15 mouse cellular contexts compared by ENCODE assay signal in genomic region chr4:126611991-126612390, GRCm38 (mm10). TPM values are rescaled to one million over a fixed set of nuclear protein-coding genes. Genes with fewer than 3 reads are reported as not detected.
DNase-seq lines count a peak whose midpoint lies in the region; ATAC-seq lines count a peak whose summit lies in the region.
"Had no signal": no experiment of that assay in that cellular context is flagged by ENCODE, and none has a peak within 500 bp of the region (broad histone marks: within the 10 kb centered on the region; RNA-seq: fewer than 3 reads in every experiment).

No protein-coding gene starts in this region.

- no peaks in the 10 kb centered on the region for H3K36me3 ChIP-seq in midbrain, embryonic 11.5 days (ENCODE audit: control insufficient read depth, insufficient read depth, low read length)
- H3K36me3 ChIP-seq: forebrain, embryonic 12.5 days; liver, embryonic 13.5 days had no signal

- H3K9ac ChIP-seq in midbrain, embryonic 11.5 days (ENCODE audit: low read length): no peak overlapping the region
- H3K9ac ChIP-seq: forebrain, embryonic 12.5 days; hindbrain, embryonic 12.5 days; liver, embryonic 13.5 days had no signal

- H3K4me1 ChIP-seq in midbrain, embryonic 11.5 days (ENCODE audit: control insufficient read depth, insufficient read depth, low read length): peaks cover 5% of the 10 kb centered on the region

- 87% methylated on average over 17 of the region's 17 CpGs for WGBS in midbrain, embryonic 11.5 days

- no peak overlapping the region for H3K4me2 ChIP-seq in midbrain, embryonic 11.5 days
- H3K4me2 ChIP-seq: forebrain, embryonic 12.5 days; hindbrain, embryonic 12.5 days; liver, embryonic 13.5 days had no signal

- no peak overlapping the region for H3K27ac ChIP-seq in midbrain, embryonic 11.5 days (ENCODE audit: low read depth, low read length)
- H3K27ac ChIP-seq: forebrain, embryonic 12.5 days; hindbrain, embryonic 12.5 days; liver, embryonic 13.5 days; stomach, postnatal 0 days had no signal

- ATAC-seq in midbrain, embryonic 11.5 days (ENCODE audit: low FRiP score): no peak
- ATAC-seq: midbrain, embryonic 16.5 days had no signal

- H3K9me3 ChIP-seq in midbrain, embryonic 11.5 days (ENCODE audit: control insufficient read depth, low read length): no peaks in the 10 kb centered on the region
- H3K9me3 ChIP-seq: forebrain, embryonic 12.5 days; hindbrain, embryonic 12.5 days; liver, embryonic 13.5 days had no signal

- no peak overlapping the region for H3K4me3 ChIP-seq in midbrain, embryonic 11.5 days (ENCODE audit: low read depth, low read length)
- H3K4me3 ChIP-seq: forebrain, embryonic 12.5 days; hindbrain, embryonic 12.5 days; liver, embryonic 13.5 days had no signal

- H3K27me3 ChIP-seq in midbrain, embryonic 11.5 days (ENCODE audit: control insufficient read depth, insufficient read depth, low read length): peaks cover 85% of the 10 kb centered on the region

- intact Hi-C loops in gastrocnemius, postnatal 14 days (cut with DNase I; ENCODE audit: low total_unique reads): no loop called here

- DNase-seq in gastrocnemius, postnatal 14 days: peak; percentile 15
- no peak for DNase-seq in gastrocnemius, adult 8-10 months (ENCODE audit: low spot score in 2 of 2)
- DNase-seq in right cerebral cortex, postnatal 14 days: peak; percentile 28
- no peak for DNase-seq in right cerebral cortex, adult 2 months (ENCODE audit: low spot score in 2 of 2)
- peak; percentile 62 to 66 for DNase-seq in cerebellum, postnatal 10 days
- peak; percentile 26 to 33 for DNase-seq in layer of hippocampus, postnatal 36 days
- DNase-seq in midbrain, embryonic 11.5 days (ENCODE audit: low spot score, missing footprints): no peak
- DNase-seq in spleen, adult 12 weeks (ENCODE audit: low spot score): no peak
- DNase-seq: heart, adult 18-20 months; kidney, adult 11 months; liver, embryonic 13.5 days had no signal

RNA-seq across cellular contexts. Expression of gene 5730409E04Rik, which starts 2.4 kb away (rescaled TPM):
- 10 to 100 TPM; 13.0 to 13.6 TPM for total RNA-seq in gastrocnemius, postnatal 14 days (2021)
- total RNA-seq in gastrocnemius, adult 8-10 months (2022): 10 to 100 TPM; 23.3 to 32.6 (median 27.5) TPM
- 10 to 100 TPM; 62.2 to 74.0 TPM for total RNA-seq in layer of hippocampus, postnatal 36 days (2021)
- polyA plus RNA-seq in midbrain, embryonic 11.5 days (2014; fragmentation: Nextera tagmentation; extraction: Ambion mirVana): 1.6 and 1.7 TPM in 2 replicates

RNA-seq across cellular contexts. Expression of gene Clspn, which starts 55.3 kb away (rescaled TPM):
- 1 to 10 TPM; 2.1 to 2.5 TPM for total RNA-seq in gastrocnemius, postnatal 14 days (2021)
- under 1 TPM in 1 of 4 experiments, not detected in 3; 0.10 TPM for total RNA-seq in gastrocnemius, adult 8-10 months (2022)
- 1 to 10 TPM in 1 of 2 experiments, under 1 TPM in 1; 0.58 to 1.3 TPM for total RNA-seq in layer of hippocampus, postnatal 36 days (2021)
- 50.4 and 54.4 TPM in 2 replicates for polyA plus RNA-seq in midbrain, embryonic 11.5 days (2014; fragmentation: Nextera tagmentation; extraction: Ambion mirVana)

Comparison
In these comparisons a context has a peak if more than half of its experiments do, and no peak if none do; other contexts are left out.
1. DNase-seq: peak in gastrocnemius, postnatal 14 days (single experiment), right cerebral cortex, postnatal 14 days (single experiment), cerebellum, postnatal 10 days (2 of 2) and layer of hippocampus, postnatal 36 days (2 of 2); none in gastrocnemius, adult 8-10 months (0 of 2), right cerebral cortex, adult 2 months (0 of 2), midbrain, embryonic 11.5 days (single experiment) and spleen, adult 12 weeks (single experiment).